Mouse (Mus musculus): ENCODE results near the gene Tspan11. TPM values are rescaled to one million over a fixed set of nuclear protein-coding genes. Genes with fewer than 3 reads are reported as not detected.

The Tspan11 gene
- total RNA-seq (2023): not detected

GRCm38 (mm10) chr6:127887511-127888421 lies at the start of gene Tspan11:
TSS of gene Tspan11 (plus strand) at chr6:127887589.

Other genes with a start within 250 kb of the Tspan11 start
- gene Prmt8, start 118.1 kb upstream of the Tspan11 start, total RNA-seq (2023): not detected

All from CD8-positive naive resting alpha-beta T cell, adult 57 days (primary cell).